Mouse (Mus musculus): ENCODE data around the gene Muc3. TPM values are rescaled to one million over a fixed set of nuclear protein-coding genes. Genes with fewer than 3 reads are reported as not detected.

The Muc3 gene
- total and polyA plus RNA-seq, 3 experiments, result not detected

GRCm38 (mm10) chr5:137134959-137135358 is 14.2 kb downstream of the Muc3 start:
- H3K4me3 ChIP-seq (ENCODE audit: low read depth, low read length), result no peak overlapping the region
- no peaks in the 10 kb centered on the region for H3K9me3 ChIP-seq (replicated peaks)
- no peak for ATAC-seq (ENCODE audit: extremely low read depth, insufficient number of reproducible peaks, low FRiP score, poor library complexity, severe bottlenecking)
- no peaks in the 10 kb centered on the region for H3K36me3 ChIP-seq (replicated peaks)
- TF ChIP-seq GATA2 (IDR thresholded peaks at IDR 0.05; ENCODE audit: borderline replicate concordance, low read depth, low read length) (no peak), CTCF (IDR thresholded peaks at IDR 0.05; ENCODE audit: low read depth, low read length) (no peak), TAL1 (conservative IDR thresholded peaks at IDR 0.05; ENCODE audit: low read depth, low read length) (no peak), GATA1 (IDR thresholded peaks at IDR 0.05; ENCODE audit: borderline replicate concordance, low read length) (no peak), POLR2AphosphoS5 (IDR thresholded peaks at IDR 0.05; ENCODE audit: insufficient replicate concordance, low read depth, low read length) (no peak)
- DNase-seq (ENCODE audit: low spot score), result no peak
- peaks cover 8% of the 10 kb centered on the region for H3K27me3 ChIP-seq (ENCODE audit: insufficient read depth, low read length)
- no peaks in the 10 kb centered on the region for H3K4me1 ChIP-seq (ENCODE audit: insufficient read depth, low read depth, low read length)

DNA sequence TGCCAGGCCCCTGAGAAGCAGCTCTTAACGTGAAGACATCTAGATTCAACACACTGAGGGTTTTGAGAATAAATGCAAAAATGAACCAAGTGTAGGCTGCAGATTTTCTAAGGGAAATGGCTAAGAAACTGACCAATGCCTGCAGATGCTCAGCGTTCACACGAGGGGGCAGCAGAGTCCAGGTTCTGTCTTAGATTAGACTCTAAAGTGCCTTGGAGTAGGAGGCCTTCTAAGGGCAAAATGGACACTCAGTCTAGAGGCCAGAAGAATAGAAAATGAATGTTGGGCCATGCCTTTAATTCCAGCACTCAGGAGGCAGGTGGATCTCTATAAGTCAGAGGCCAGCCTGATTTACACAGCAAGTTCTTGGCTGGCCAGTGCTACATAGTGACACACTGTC is 17.6 kb downstream of the Muc3 start:
- peaks cover 14% of the 10 kb centered on the region for H3K27me3 ChIP-seq (ENCODE audit: insufficient read depth, low read length)
- H3K4me1 ChIP-seq (ENCODE audit: insufficient read depth, low read depth, low read length), result peaks cover 11% of the 10 kb centered on the region
- H3K4me3 ChIP-seq (ENCODE audit: low read depth, low read length), result no peak overlapping the region
- ATAC-seq (ENCODE audit: extremely low read depth, insufficient number of reproducible peaks, low FRiP score, poor library complexity, severe bottlenecking) (peak; percentile 28; the same call in 1 of the 2 replicates), DNase-seq (ENCODE audit: low spot score) (no peak)
- no peaks in the 10 kb centered on the region for H3K9me3 ChIP-seq (replicated peaks)
- TF ChIP-seq CTCF (IDR thresholded peaks at IDR 0.05; ENCODE audit: low read depth, low read length), result peak; percentile 74; the same call in 1 of the 2 replicates
- TF ChIP-seq POLR2AphosphoS5 (IDR thresholded peaks at IDR 0.05; ENCODE audit: insufficient replicate concordance, low read depth, low read length), result no peak
- H3K36me3 ChIP-seq (replicated peaks), result no peaks in the 10 kb centered on the region

- H3K36me3 ChIP-seq (replicated peaks), result no peaks in the 10 kb centered on the region
- DNase-seq (ENCODE audit: low spot score), result no peak
- no peak for TF ChIP-seq TAL1 (conservative IDR thresholded peaks at IDR 0.05; ENCODE audit: low read depth, low read length)
- TF ChIP-seq GATA1 (IDR thresholded peaks at IDR 0.05; ENCODE audit: borderline replicate concordance, low read length), result no peak
- TF ChIP-seq GATA2 (IDR thresholded peaks at IDR 0.05; ENCODE audit: borderline replicate concordance, low read depth, low read length), result no peak
- TF ChIP-seq POLR2AphosphoS5 (IDR thresholded peaks at IDR 0.05; ENCODE audit: insufficient replicate concordance, low read depth, low read length), result no peak
- TF ChIP-seq CTCF (IDR thresholded peaks at IDR 0.05; ENCODE audit: low read depth, low read length), result no peak
- ATAC-seq (ENCODE audit: extremely low read depth, insufficient number of reproducible peaks, low FRiP score, poor library complexity, severe bottlenecking), result no peak
- H3K4me1 ChIP-seq (ENCODE audit: insufficient read depth, low read depth, low read length), result peaks cover 11% of the 10 kb centered on the region
- peaks cover 20% of the 10 kb centered on the region for H3K27me3 ChIP-seq (ENCODE audit: insufficient read depth, low read length)
- H3K4me3 ChIP-seq (ENCODE audit: low read depth, low read length), result no peak overlapping the region
- no peaks in the 10 kb centered on the region for H3K9me3 ChIP-seq (replicated peaks)
Observed at GRCm38 (mm10) chr5:137129281-137129680, 19.8 kb downstream of the Muc3 start.

GRCm38 (mm10) chr5:137123516-137123915 is 25.6 kb downstream of the Muc3 start:
- TF ChIP-seq TAL1 (conservative IDR thresholded peaks at IDR 0.05; ENCODE audit: low read depth, low read length) (no peak), GATA2 (IDR thresholded peaks at IDR 0.05; ENCODE audit: borderline replicate concordance, low read depth, low read length) (no peak), CTCF (IDR thresholded peaks at IDR 0.05; ENCODE audit: low read depth, low read length) (no peak), POLR2AphosphoS5 (IDR thresholded peaks at IDR 0.05; ENCODE audit: insufficient replicate concordance, low read depth, low read length) (no peak), GATA1 (IDR thresholded peaks at IDR 0.05; ENCODE audit: borderline replicate concordance, low read length) (no peak)
- H3K27me3 ChIP-seq (ENCODE audit: insufficient read depth, low read length), result peaks cover 18% of the 10 kb centered on the region; the same call in 1 of the 2 replicates
- ATAC-seq (ENCODE audit: extremely low read depth, insufficient number of reproducible peaks, low FRiP score, poor library complexity, severe bottlenecking) (no peak), DNase-seq (ENCODE audit: low spot score) (no peak)
- no peaks in the 10 kb centered on the region for H3K36me3 ChIP-seq (replicated peaks)
- H3K4me3 ChIP-seq (ENCODE audit: low read depth, low read length), result no peak overlapping the region
- no peaks in the 10 kb centered on the region for H3K9me3 ChIP-seq (replicated peaks)
- peaks cover 42% of the 10 kb centered on the region for H3K4me1 ChIP-seq (ENCODE audit: insufficient read depth, low read depth, low read length)

DNA sequence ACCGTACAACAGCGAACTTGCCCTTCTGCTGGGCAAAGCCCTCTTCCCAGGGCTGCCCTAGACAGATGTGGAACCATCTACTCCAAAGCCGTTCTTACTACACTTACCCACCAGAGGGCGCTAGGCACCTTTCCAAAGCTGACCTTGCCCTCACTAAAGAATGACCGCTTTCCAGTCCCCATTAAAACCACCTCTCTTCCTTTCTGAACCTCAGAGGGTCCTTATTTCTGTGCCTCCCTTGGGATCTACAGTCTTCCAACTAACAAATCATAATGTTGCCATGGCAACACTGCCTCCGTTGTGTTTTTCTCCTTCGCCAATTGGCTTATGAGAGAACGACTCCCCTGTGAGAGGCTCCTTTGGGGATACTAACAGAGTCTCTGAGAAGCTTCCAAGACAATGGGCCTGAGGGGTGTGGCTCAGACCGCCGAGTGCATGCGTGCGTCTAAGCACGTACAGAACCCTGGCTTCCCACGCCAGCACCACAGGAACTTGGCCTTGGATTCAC is 26.4 kb downstream of the Muc3 start:
- ATAC-seq (ENCODE audit: extremely low read depth, insufficient number of reproducible peaks, low FRiP score, poor library complexity, severe bottlenecking) (peak; percentile 34; the same call in 1 of the 2 replicates), DNase-seq (ENCODE audit: low spot score) (peak; percentile 62)
- Histone ChIP-seq H3K9me3 (replicated peaks) (no peaks in the 10 kb centered on the region), H3K4me1 (ENCODE audit: insufficient read depth, low read depth, low read length) (peaks cover 46% of the 10 kb centered on the region), H3K36me3 (replicated peaks) (no peaks in the 10 kb centered on the region), H3K4me3 (ENCODE audit: low read depth, low read length) (no peak overlapping the region; the same call in 1 of the 2 replicates), H3K27me3 (ENCODE audit: insufficient read depth, low read length) (peaks cover 13% of the 10 kb centered on the region; the same call in 1 of the 2 replicates)
- TF ChIP-seq GATA2 (IDR thresholded peaks at IDR 0.05; ENCODE audit: borderline replicate concordance, low read depth, low read length) (no peak), CTCF (IDR thresholded peaks at IDR 0.05; ENCODE audit: low read depth, low read length) (peak; percentile 80)

GRCm38 (mm10) chr5:137121280-137121679 is 27.8 kb downstream of the Muc3 start:
- H3K4me3 ChIP-seq (ENCODE audit: low read depth, low read length), result no peak overlapping the region
- ATAC-seq (ENCODE audit: extremely low read depth, insufficient number of reproducible peaks, low FRiP score, poor library complexity, severe bottlenecking) (no peak), DNase-seq (ENCODE audit: low spot score) (no peak)
- no peaks in the 10 kb centered on the region for H3K9me3 ChIP-seq (replicated peaks)
- TF ChIP-seq TAL1 (conservative IDR thresholded peaks at IDR 0.05; ENCODE audit: low read depth, low read length), result no peak
- no peak for TF ChIP-seq CTCF (IDR thresholded peaks at IDR 0.05; ENCODE audit: low read depth, low read length)
- TF ChIP-seq GATA1 (IDR thresholded peaks at IDR 0.05; ENCODE audit: borderline replicate concordance, low read length), result no peak
- TF ChIP-seq GATA2 (IDR thresholded peaks at IDR 0.05; ENCODE audit: borderline replicate concordance, low read depth, low read length), result no peak
- no peak for TF ChIP-seq POLR2AphosphoS5 (IDR thresholded peaks at IDR 0.05; ENCODE audit: insufficient replicate concordance, low read depth, low read length)
- no peaks in the 10 kb centered on the region for H3K36me3 ChIP-seq (replicated peaks)
- H3K27me3 ChIP-seq (ENCODE audit: insufficient read depth, low read length), result 0 out of 2 replicates have a peak, but pooled peaks cover 8% of the 10 kb centered on the region
- H3K4me1 ChIP-seq (ENCODE audit: insufficient read depth, low read depth, low read length), result peaks cover 57% of the 10 kb centered on the region

Data from G1E (cell line).